Mouse (Mus musculus) urinary bladder, postnatal 36 days (tissue): Measurements from ENCODE around the gene Nin.
A peak's percentile ranks its signal among the peaks of the same experiment; 100 is the strongest.

Source experiments
- DNase-seq, 2 experiments: peaks; one replicate each; pipeline ENCODE4 v3.0.0; 2022; ENCODE audit warnings: low spot score in 2 of 2, mixed read lengths in 1 of 2

Gene Nin

GRCm38 (mm10) chr12:70119552-70119951 lies 6.0 kb upstream of the Nin start:
- no peak for DNase-seq

GRCm38 (mm10) chr12:70118721-70119345 lies 5.3 kb upstream of the Nin start:
- no peak for DNase-seq

GRCm38 (mm10) chr12:70117146-70117545 lies 3.6 kb upstream of the Nin start:
- DNase-seq = no peak

GRCm38 (mm10) chr12:70112090-70112383 lies 1.5 kb downstream of the Nin start:
- DNase-seq = no peak

- DNase-seq = peak; percentile 69 to 77
Measured at GRCm38 (mm10) chr12:70111367-70112089, 2.0 kb downstream of the Nin start.

GRCm38 (mm10) chr12:70111117-70111366 lies 2.5 kb downstream of the Nin start:
- DNase-seq = peak in 1 of 2 experiments; percentile 37

- DNase-seq = no peak
Measured at GRCm38 (mm10) chr12:70110375-70111116, 3.0 kb downstream of the Nin start.

- no peak for DNase-seq
Measured at GRCm38 (mm10) chr12:70109921-70110320, 3.6 kb downstream of the Nin start.

GRCm38 (mm10) chr12:70108104-70108503 lies 5.4 kb downstream of the Nin start:
- no peak for DNase-seq

GRCm38 (mm10) chr12:70106508-70106907 lies 7.0 kb downstream of the Nin start:
- no peak for DNase-seq

GRCm38 (mm10) chr12:70105885-70106284 lies 7.6 kb downstream of the Nin start:
- no peak for DNase-seq

GRCm38 (mm10) chr12:70104776-70105420 lies 8.6 kb downstream of the Nin start:
- DNase-seq = no peak

GRCm38 (mm10) chr12:70104199-70104598 lies 9.3 kb downstream of the Nin start:
- no peak for DNase-seq

- DNase-seq = no peak
Measured at GRCm38 (mm10) chr12:70103257-70103656, 10.3 kb downstream of the Nin start.

- peak; percentile 52 to 61 for DNase-seq
Measured at GRCm38 (mm10) chr12:70102426-70102825, 11.1 kb downstream of the Nin start.

- DNase-seq = no peak
Measured at GRCm38 (mm10) chr12:70101823-70102222, 11.7 kb downstream of the Nin start.

- DNase-seq = no peak
Measured at GRCm38 (mm10) chr12:70097901-70098300, 15.6 kb downstream of the Nin start.

- DNase-seq = no peak
Measured at GRCm38 (mm10) chr12:70097316-70097715, 16.2 kb downstream of the Nin start.

- no peak for DNase-seq
Measured at GRCm38 (mm10) chr12:70093266-70093893, 20.1 kb downstream of the Nin start.

- DNase-seq = no peak
Measured at GRCm38 (mm10) chr12:70088297-70088696, 25.2 kb downstream of the Nin start.

- no peak for DNase-seq
Measured at GRCm38 (mm10) chr12:70085351-70085750, 28.2 kb downstream of the Nin start.

GRCm38 (mm10) chr12:70084198-70084597 lies 29.3 kb downstream of the Nin start:
- no peak for DNase-seq
